Mouse (Mus musculus) mouse embryonic stem cell (cell line): Measurements from ENCODE around the gene Eftud2.

Experiments
- in situ Hi-C, 2 experiments: fragments of 300-500 bp; cut with MboI; formaldehyde crosslinking; loops; 1 replicate in 1 of 2; 3 replicates in 1 of 2; pipeline ENCODE4 v1.14.3; 2019 to 2020; ENCODE audit warnings: low sequenced_read_pairs in 2 of 2, low pct_unique_long_range_greater_than_20kb in 1 of 2, mixed read lengths in 1 of 2; ENCODE audit not compliant: unreplicated experiment in 1 of 2

Eftud2 gene

GRCm38 (mm10) chr11:102830276-102830675 is 50.5 kb downstream of the Eftud2 start:
- in situ Hi-C loops = no loop called here

DNA sequence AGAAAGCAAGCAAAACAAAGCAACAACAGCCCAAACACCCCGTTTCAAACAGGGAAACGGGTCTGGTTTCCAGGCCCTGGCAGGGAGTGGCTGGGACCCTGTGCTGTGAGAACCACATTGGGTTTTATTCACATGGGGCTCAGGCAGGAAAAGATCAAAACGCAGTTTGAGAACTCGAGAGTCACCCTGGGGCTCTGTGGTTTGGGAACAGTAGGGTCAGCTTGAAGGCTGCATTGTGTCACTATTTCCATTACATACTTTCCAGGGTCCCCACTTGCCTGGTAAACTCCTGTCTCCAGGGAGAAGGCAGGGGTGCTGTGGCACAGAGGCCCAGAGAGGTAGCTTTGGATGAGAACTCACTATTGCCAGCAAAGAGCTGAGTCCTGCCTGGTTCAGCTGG is 53.7 kb downstream of the Eftud2 start:
- in situ Hi-C loops = no loop called here

DNA sequence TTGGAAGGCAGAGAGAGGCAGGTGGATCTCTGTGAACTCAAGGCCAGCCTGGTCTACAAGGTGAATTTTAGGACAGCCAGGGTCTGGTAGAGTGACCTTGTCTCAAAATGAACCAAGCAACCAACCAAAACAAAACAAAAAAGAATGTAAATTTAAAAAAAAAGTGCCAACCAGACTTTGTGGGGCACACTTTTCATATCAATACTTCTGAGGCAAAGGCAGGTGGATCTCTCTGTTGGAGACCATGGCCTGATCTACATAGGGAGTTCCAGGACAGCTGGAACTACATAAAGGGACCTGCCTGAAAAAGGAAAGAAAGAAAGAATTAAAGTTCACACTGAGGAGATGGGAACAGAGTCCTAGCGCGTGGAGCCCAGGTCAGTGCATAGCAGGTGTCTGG is 54.3 kb downstream of the Eftud2 start:
- in situ Hi-C loops = no loop called here

DNA sequence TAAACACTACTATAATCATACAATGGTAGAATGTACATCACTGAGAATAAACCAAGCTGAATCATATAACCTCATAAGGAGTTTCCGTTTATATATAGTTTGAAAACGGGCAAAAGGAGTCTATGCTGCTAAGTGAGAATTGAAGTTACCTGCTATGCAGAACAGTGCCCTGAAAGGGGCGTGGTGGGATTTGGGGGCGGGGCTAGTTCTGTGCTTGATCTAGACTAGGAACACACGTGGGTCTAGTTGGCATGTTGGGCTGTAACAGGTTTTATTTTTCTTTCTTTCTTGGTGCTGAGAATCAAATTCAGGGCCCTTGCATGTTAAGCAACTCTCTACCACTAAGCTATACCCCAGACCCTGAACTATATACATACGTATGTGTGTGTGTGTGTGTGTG is 59.6 kb downstream of the Eftud2 start:
- in situ Hi-C loops = no loop called here

DNA sequence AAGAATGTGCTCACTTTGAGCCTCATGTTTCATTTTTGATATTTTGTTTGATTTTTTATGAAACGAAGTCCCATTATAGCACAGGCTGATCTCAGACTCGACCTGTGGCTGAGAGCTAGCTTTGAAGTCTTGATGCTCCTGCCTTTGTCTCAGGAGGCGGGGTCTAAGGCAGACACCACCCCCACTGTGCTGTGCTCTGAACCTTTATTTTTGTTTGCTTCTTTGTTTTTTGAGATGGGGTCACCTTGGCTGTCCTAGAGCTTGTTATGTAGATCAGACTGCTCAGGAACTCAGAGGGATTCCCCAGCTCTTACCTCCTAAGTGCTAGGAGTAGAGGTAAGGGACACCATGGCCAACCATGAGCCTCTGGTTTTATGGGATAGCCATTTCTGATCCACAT is 60.4 kb downstream of the Eftud2 start:
- in situ Hi-C loops = no loop called here

- in situ Hi-C loops = no loop called here
Observed at GRCm38 (mm10) chr11:102819783-102820385, 60.9 kb downstream of the Eftud2 start.

GRCm38 (mm10) chr11:102819021-102819782 is 61.6 kb downstream of the Eftud2 start, which contains the start of gene Gjc1:
Gene Gjc1, minus strand, starts transcription at chr11:102819700.
- in situ Hi-C loops = no loop called here

DNA sequence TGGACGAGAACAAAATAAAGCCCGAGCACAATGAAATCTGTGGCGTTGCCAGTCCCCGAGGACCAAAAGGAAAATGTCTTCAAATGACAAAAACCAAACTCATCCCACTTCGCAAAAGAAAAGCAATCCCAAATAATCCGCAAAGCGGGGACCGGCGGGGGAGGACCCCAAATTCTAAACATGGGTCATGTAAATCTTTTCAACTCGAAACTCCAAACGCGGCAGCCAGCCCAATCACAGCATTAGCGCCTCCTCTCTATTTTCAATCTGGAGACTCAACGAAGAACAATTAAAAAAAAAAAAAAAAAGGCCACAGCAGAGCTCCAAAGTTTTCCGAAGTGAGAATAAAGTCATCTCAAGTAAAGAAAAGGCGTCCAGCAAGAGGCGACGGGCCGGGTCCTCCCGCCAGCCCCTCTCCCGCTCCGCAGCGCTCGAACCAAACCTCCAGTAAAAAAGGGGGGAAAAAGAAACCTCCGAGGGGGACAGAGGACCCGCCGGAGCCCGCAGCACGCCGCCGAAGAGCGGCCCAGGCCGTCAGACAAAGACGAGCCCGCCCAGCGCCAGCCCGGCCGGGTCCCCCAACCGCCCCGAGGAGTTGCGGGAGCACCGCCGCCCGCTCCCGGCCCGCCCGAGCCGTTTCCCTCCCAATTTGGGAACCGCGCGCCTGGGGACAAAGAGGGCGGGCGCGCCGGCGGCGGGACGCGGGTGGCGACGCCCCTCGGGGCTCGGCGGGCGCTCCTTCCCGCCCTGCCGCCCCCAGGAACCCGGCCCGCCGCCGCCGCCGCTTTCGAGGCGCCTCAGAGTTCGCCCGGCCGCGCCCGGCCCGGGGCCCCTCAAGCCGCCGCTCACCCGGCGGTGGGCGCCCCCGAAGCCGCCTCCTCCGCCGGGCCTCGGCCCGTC is 62.4 kb downstream of the Eftud2 start:
- in situ Hi-C loops = no loop called here

DNA sequence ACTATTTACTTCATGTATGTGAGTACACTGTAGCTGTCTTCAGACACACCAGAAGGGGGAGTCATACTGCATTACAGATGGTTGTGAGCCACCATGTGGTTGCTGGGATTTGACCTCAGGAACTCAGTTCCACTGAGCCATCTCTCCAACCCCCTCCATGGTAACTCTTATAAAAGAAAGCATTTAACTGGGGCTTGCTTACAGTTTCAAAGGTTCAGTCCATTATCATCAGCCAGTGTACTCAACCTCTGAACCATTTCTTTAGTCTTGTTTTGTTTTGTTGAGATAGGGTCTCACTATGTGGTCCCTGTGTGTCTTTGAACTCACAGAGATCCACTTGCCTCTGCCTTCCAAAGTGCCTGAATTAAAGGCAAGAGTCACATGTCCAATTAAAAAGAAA is 65.9 kb downstream of the Eftud2 start:
- in situ Hi-C loops = no loop called here

GRCm38 (mm10) chr11:102810721-102811485 is 69.9 kb downstream of the Eftud2 start:
- in situ Hi-C loops = no loop called here

- in situ Hi-C loops = no loop called here
Observed at GRCm38 (mm10) chr11:102808246-102808645, 72.5 kb downstream of the Eftud2 start.

DNA sequence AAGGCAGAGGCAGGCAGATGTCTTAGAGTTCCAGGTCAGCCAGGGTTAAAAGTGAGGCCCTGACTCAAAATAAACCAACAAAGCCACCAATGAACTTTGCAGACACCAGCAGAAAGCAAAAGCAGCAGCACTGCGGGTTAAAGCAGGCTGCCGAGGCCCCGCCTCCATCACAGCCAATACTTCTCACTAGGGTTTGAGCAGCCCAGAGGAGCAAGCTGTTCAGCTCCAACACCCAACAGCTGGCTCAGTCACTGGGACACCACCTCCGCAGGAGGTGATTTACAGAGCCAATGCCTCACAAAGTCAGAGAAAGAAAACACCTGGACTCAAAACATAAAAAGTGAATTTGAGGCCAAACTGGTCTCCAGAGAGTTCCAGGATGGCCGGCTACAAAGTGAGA is 77.3 kb downstream of the Eftud2 start:
- in situ Hi-C loops = no loop called here

DNA sequence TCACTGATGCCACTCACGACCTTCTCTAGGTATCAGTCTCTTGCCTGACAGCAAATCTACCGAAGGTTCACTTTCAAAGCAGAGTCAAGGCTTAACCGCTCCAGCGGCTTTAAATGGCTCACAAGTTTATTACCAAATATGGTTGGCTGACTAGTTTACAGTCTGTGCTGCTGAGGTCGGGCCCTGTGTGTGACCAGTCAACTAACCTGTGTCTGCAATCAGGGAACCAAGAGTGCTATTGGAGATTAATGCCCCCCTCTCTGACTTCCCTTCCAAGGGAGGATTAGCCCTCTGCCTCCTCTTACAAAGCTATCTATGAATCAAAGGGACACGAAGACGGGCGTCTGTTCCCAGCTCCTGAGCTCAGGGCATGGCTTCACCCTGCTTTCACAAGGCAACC is 86.6 kb downstream of the Eftud2 start:
- in situ Hi-C loops = no loop called here

DNA sequence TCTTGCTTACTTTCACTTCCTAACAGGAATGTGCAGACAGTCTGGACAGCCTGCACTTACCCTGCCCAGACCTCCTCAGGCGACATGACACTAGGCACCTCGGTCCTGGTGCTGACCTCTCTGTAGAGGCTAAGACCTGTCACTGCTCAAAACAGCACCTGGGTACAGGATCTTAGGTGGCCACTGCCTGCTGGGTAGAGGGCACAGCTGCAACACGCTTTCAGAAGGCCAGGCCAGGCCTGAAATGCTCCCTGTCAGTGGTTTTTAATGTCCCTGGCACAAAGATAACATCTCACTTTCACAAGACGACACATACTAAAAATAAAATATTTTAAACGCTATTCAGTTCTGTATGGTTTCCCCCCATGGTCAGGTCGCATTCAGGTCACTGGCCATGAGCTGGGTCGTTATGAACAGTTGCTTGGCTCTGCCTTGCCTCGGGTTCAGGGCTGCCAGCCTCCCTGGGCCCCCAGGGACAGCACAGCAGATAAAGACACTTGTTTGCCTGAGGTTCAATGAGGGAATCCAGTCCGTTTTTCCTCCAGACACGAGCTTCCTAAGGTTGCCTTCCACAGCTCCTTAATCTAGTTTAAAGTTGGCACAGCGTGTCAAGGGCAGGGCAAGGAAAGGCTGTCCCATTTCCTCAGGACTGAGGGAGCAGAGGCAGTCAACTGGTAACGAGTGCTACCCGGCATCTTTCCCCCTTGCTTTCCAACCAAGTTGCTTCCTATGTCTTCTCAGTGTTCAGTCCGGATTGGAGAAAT is 88.9 kb downstream of the Eftud2 start:
- in situ Hi-C loops = no loop called here
